Mouse (Mus musculus) CD8-positive naive resting alpha-beta T cell, adult 2 months (primary cell): ENCODE results near the gene Ptpn20.

ENCODE experiments used
- DNase-seq, 2 experiments: peaks; one replicate each; pipeline ENCODE4 v3.0.0; 2022; ENCODE audit warnings: low read depth in 2 of 2, low spot score in 2 of 2

The Ptpn20 gene

GRCm38 (mm10) chr14:33588951-33589350 is at the start of gene Ptpn20:
Gene Ptpn20 (plus strand): TSS chr14:33589207.
- DNase-seq = no peak

- no peak for DNase-seq
Observed at GRCm38 (mm10) chr14:33539559-33540167, 49.3 kb upstream of the Ptpn20 start.

- DNase-seq = no peak
Observed at GRCm38 (mm10) chr14:33545565-33546143, 43.4 kb upstream of the Ptpn20 start.

- DNase-seq = no peak
Observed at GRCm38 (mm10) chr14:33548650-33549049, 40.4 kb upstream of the Ptpn20 start.

- no peak for DNase-seq
Observed at GRCm38 (mm10) chr14:33549856-33550255, 39.2 kb upstream of the Ptpn20 start.

GRCm38 (mm10) chr14:33570737-33571136 is 18.3 kb upstream of the Ptpn20 start:
- no peak for DNase-seq

GRCm38 (mm10) chr14:33573643-33574042 is 15.4 kb upstream of the Ptpn20 start:
- no peak for DNase-seq

GRCm38 (mm10) chr14:33579771-33580484 is 9.1 kb upstream of the Ptpn20 start:
- no peak for DNase-seq

GRCm38 (mm10) chr14:33598376-33599130 is 9.5 kb downstream of the Ptpn20 start:
- no peak for DNase-seq

GRCm38 (mm10) chr14:33607431-33607830 is 18.4 kb downstream of the Ptpn20 start:
- no peak for DNase-seq

- DNase-seq = no peak
Observed at GRCm38 (mm10) chr14:33625036-33625435, 36.0 kb downstream of the Ptpn20 start.

- no peak for DNase-seq
Observed at GRCm38 (mm10) chr14:33632790-33633372, 43.9 kb downstream of the Ptpn20 start.

GRCm38 (mm10) chr14:33634354-33634753 is 45.3 kb downstream of the Ptpn20 start:
- DNase-seq = no peak

GRCm38 (mm10) chr14:33634774-33635173 is 45.8 kb downstream of the Ptpn20 start:
- DNase-seq = no peak

- DNase-seq = no peak
Observed at GRCm38 (mm10) chr14:33639357-33639756, 50.4 kb downstream of the Ptpn20 start.

GRCm38 (mm10) chr14:33650721-33651120 is 61.7 kb downstream of the Ptpn20 start:
- no peak for DNase-seq

GRCm38 (mm10) chr14:33657471-33657901 is 68.5 kb downstream of the Ptpn20 start:
- DNase-seq = no peak

GRCm38 (mm10) chr14:33658331-33658730 is 69.3 kb downstream of the Ptpn20 start:
- no peak for DNase-seq

GRCm38 (mm10) chr14:33662080-33662479 is 73.1 kb downstream of the Ptpn20 start:
- no peak for DNase-seq

GRCm38 (mm10) chr14:33666301-33666700 is 77.3 kb downstream of the Ptpn20 start:
- no peak for DNase-seq

- DNase-seq = no peak
Observed at GRCm38 (mm10) chr14:33669891-33670290, 80.9 kb downstream of the Ptpn20 start.
